Mouse (Mus musculus) kidney, postnatal 0 days (tissue): Measurements from ENCODE around the gene Sipa1l3. TPM values are rescaled to one million over a fixed set of nuclear protein-coding genes. Genes with fewer than 3 reads are reported as not detected.

Source experiments
- ATAC-seq: fragments of 200-750 bp; cut with Nextera tagmentation; replicated peaks from 2 replicates; pipeline ENCODE4 v1.8.0; 2017; ENCODE audit warnings: low read depth, moderate number of reproducible peaks, moderate TSS enrichment, moderate library complexity; ENCODE audit not compliant: low FRiP score
- DNase-seq: peaks from one replicate; pipeline ENCODE4 v3.0.0-alpha.2; 2016; ENCODE audit warnings: low spot score
- H3K27ac ChIP-seq: fragments of 300-500 bp; sonication (generic); 2 replicates; pipeline ENCODE4 v1.5.1; 2014; ENCODE audit warnings: mild to moderate bottlenecking
- H3K27me3 ChIP-seq: fragments of 300-500 bp; sonication (generic); 2 replicates; pipeline ENCODE4 v1.6.1; 2014; ENCODE audit warnings: low read length, mixed read lengths; ENCODE audit not compliant: insufficient read depth
- H3K36me3 ChIP-seq: fragments of 300-500 bp; sonication (generic); 2 replicates; pipeline ENCODE4 v1.6.1; 2014; ENCODE audit warnings: low read length, mixed read lengths; ENCODE audit not compliant: insufficient read depth
- H3K4me1 ChIP-seq: fragments of 300-500 bp; sonication (generic); replicated peaks from 2 replicates; pipeline ENCODE4 v1.6.1; 2014; ENCODE audit warnings: antibody characterized with exemption, low read length, mixed read lengths; ENCODE audit not compliant: insufficient read depth
- H3K4me2 ChIP-seq: fragments of 300-500 bp; sonication (generic); 2 replicates; pipeline ENCODE4 v1.6.1; 2014; ENCODE audit warnings: mild to moderate bottlenecking, low read length, moderate library complexity, mixed read lengths
- H3K4me3 ChIP-seq: fragments of 300-500 bp; sonication (generic); replicated peaks from 2 replicates; pipeline ENCODE4 v1.5.1; 2014; ENCODE audit warnings: low read depth, low read length
- H3K9ac ChIP-seq: fragments of 300-500 bp; sonication (generic); 2 replicates; pipeline ENCODE4 v1.6.1; 2014; ENCODE audit warnings: low read depth, low read length
- H3K9me3 ChIP-seq: fragments of 300-500 bp; sonication (generic); replicated peaks from 2 replicates; pipeline ENCODE4 v1.6.1; 2016; ENCODE audit warnings: low read length, inconsistent platforms, mixed read lengths
- CTCF ChIP-seq: IDR thresholded peaks from 2 replicates; pipeline ENCODE4 v1.5.1; 2016; ENCODE audit warnings: antibody characterized with exemption, low read depth, mild to moderate bottlenecking, moderate library complexity
- WGBS: fragments of 180-500 bp; shearing (Covaris S2); extraction: QIAGEN DNeasy Blood & Tissue Kit; methylation state at CpG from one replicate; pipeline ENCODE4 v1.1.7; 2014; 5-methylcytosine and 5-hydroxymethylcytosine counted together
- polyA plus RNA-seq: library from polyadenylated mRNA; unstranded; fragments of >200 nt; fragmentation: Nextera tagmentation; extraction: Ambion mirVana; gene quantifications from 2 replicates; pipeline ENCODE4 v1.2.1, GENCODE M21; 2015

Gene Sipa1l3
- polyA plus RNA-seq, 1 experiment from 2014 or later = 8.3 TPM

DNA sequence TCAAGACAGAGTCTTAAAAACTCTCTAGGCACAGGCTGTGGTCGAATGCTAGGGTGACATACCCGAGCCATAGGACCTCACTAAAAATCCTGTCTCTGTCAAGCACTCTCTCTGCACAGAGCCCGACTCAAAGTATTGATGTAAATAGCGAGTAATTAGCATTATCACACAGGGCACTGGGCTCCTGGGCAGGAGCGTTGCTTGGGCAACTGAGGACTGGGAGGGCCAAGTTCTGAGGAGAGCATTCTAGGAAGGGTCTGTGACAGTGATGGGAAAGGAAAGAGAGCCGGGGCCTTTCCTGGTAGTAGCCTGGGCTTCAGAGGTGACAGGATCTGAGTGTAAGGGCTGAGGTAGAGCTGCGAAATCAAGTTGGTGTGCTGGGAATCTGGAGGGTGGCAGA, 212.3 kb downstream of the Sipa1l3 start:
- no peak for TF ChIP-seq CTCF
- Histone ChIP-seq H3K4me3 (no peak overlapping the region), H3K4me2 (no peak overlapping the region), H3K27me3 (peaks cover 26% of the 10 kb centered on the region), H3K9ac (no peak overlapping the region), H3K27ac (no peak overlapping the region), H3K36me3 (no peaks in the 10 kb centered on the region), H3K9me3 (no peaks in the 10 kb centered on the region), H3K4me1 (peaks cover 27% of the 10 kb centered on the region)
- WGBS = 59% methylated on average over 7 of the region's 7 CpGs
- DNase-seq = no peak
- no peak for ATAC-seq

DNA sequence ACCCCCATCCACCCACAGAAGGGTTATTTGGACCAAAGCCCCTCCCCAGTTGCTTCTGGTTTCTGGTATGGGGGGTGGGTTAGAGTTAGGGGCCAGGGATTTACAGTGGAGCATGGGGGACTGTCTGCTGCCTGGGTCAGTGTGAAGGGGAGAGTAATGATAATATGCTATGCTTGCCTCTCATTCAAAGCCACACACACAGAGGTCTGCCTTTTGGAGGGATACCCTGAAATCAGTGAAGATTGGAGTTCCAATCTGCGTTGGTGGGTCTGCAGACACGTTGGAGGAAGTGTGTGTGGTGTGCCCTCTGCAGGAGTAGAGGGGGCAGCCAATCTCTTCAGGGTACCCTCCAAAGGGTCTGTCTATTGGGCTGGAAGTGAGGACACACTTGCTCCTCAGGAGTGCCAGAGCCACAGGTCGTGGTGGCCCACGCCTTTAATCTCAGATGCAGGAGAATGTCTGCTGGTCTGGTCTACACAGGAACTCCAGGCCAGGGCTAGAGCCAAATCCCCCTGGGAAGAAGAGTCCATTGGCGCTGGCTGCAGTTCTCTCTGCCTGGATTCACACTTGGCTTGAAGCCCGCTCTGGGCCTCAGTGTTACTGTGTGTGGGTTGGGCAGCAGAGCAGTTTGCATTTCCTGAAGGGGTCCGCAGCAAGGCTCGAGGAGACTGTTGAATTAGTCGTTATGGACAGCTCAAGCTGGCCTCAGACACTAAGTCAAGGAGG, 213.0 kb downstream of the Sipa1l3 start:
- peak overlapping the region; percentile 88 for H3K4me2 ChIP-seq
- no peak for TF ChIP-seq CTCF
- 30% methylated on average over 9 of the region's 9 CpGs for WGBS
- no peaks in the 10 kb centered on the region for H3K36me3 ChIP-seq
- peaks cover 26% of the 10 kb centered on the region for H3K27me3 ChIP-seq
- ATAC-seq (no peak), DNase-seq (no peak)
- no peak overlapping the region for H3K9ac ChIP-seq
- H3K4me1 ChIP-seq = peaks cover 27% of the 10 kb centered on the region
- no peak overlapping the region for H3K27ac ChIP-seq
- no peaks in the 10 kb centered on the region for H3K9me3 ChIP-seq
- peak overlapping the region; percentile 46 for H3K4me3 ChIP-seq

DNA sequence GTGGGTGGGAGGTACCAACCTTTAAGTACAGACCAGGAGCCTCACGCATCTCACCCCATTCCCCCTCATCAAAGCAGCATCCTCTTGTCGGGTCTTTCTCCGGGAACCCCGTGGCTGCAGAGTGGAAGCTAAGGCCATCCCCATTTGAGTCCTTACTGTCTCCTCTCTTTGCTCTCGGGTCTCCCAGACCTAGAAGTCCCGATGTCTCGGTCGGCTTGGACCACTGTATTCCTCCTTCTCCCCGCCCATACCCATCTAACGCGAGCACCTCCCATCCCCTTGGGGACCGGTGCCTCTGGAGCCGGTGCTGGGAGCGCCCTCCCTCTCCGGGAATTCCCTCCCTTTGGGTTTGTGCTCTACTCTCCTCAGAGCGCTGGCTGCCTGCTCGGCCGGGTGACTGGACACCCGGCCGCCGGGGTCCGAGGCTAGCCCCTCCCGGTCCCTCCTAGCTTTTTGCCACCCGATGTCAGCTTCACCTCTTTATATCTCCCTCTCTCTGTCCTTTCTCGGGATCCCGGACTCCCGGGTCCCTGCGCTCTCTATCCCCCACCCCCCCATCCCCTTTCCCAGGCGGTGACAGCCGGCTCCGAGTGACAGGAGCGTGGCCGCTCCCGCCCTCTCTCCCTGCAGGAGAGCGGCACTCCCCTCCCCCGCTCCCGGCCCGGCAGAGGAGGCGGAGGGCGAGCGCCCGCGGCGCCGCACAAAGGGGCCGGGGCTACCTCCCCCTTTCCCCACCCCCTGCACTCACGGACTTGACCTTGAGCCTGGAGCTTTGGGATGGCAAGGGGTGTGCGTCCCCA, 213.8 kb downstream of the Sipa1l3 start:
- WGBS = 2% methylated on average over 42 of the region's 48 CpGs
- Histone ChIP-seq H3K4me2 (peak overlapping the region; percentile 88), H3K27ac (no peak overlapping the region), H3K36me3 (no peaks in the 10 kb centered on the region), H3K4me3 (peak overlapping the region; percentile 46), H3K9me3 (no peaks in the 10 kb centered on the region), H3K27me3 (peaks cover 24% of the 10 kb centered on the region), H3K9ac (peak overlapping the region; percentile 47), H3K4me1 (peaks cover 27% of the 10 kb centered on the region)
- DNase-seq (no peak), ATAC-seq (no peak)
- TF ChIP-seq CTCF = no peak

DNA sequence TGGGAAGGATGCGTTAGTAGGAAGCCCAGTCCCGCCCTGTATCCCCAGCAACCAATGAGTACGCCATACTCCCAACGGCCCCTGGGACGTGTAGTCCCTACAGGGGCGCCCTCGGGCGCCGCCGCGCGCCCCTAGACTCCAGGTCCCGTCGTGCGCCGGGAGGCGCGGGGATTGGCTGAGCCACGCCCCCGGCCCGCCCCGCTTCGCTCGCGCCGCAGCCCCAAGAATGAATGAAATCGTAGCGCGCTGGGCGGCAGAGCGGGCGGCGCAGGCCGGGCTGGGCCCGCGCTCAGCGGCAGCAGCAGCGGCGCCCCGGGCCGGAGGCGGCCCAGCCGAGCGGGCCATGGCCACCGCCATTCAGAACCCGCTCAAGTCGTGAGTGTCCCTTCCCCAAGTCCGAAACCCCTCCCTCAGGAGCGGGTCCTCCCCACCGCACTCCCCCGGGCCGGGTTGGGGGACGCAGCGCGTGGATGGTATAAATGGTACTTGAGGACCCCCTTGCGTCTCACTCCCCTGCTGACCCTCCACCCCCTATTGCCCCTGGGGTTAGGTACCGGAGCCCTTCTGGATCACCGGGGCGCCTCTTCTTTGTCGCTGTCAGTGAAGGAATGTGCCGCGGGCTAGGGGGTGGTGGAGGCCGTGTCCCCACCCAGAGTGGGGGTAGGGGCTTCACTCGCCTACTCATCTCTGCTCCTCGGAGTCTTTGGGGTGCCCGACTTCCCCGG, 214.5 kb downstream of the Sipa1l3 start, which contains the start of gene Dpf1:
Dpf1 (plus strand) TSS at position 214 of the 725 bp plus-strand sequence.
- no peaks in the 10 kb centered on the region for H3K36me3 ChIP-seq
- H3K9ac ChIP-seq = peak within 1 kb of the TSS; percentile 47
- no peak within 1 kb of the TSS for H3K27ac ChIP-seq
- H3K4me3 ChIP-seq = peak within 1 kb of the TSS; percentile 46
- peak within 1 kb of the TSS; percentile 88 for H3K4me2 ChIP-seq
- H3K9me3 ChIP-seq = no peaks in the 10 kb centered on the region
- peak; percentile 4; the same call in 1 of the 2 replicates for TF ChIP-seq CTCF
- H3K27me3 ChIP-seq = peaks cover 22% of the 10 kb centered on the region
- WGBS = under 1% methylated on average over 66 of the region's 67 CpGs
- DNase-seq (peak; percentile 92), ATAC-seq (peak; percentile 74)
- H3K4me1 ChIP-seq = peaks cover 27% of the 10 kb centered on the region

DNA sequence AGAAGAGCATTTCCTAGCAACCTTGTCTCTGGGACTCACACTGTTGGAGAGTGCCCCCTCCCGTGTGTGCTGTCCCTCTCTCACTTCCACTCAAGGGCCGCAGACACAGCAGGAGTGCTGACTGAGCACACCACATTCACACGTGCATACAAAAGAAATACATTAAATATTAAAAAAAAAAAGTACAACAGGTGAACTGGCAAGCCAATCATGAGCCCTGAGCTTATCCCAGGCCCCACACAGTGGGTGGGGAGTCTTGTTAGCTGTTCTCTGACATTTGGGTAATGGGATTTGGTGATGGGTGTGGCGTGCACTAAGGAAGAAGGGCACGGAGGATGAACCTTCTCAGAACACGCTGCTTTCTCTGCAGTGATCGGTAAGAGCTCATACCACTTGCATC, 215.8 kb downstream of the Sipa1l3 start:
- Histone ChIP-seq H3K9ac (no peak overlapping the region), H3K27ac (no peak overlapping the region), H3K36me3 (no peaks in the 10 kb centered on the region), H3K27me3 (peaks cover 22% of the 10 kb centered on the region), H3K4me2 (no peak overlapping the region), H3K4me1 (peaks cover 23% of the 10 kb centered on the region), H3K9me3 (no peaks in the 10 kb centered on the region), H3K4me3 (no peak overlapping the region)
- DNase-seq (no peak), ATAC-seq (no peak)
- TF ChIP-seq CTCF = no peak
- WGBS = 77% methylated on average over 7 of the region's 7 CpGs

DNA sequence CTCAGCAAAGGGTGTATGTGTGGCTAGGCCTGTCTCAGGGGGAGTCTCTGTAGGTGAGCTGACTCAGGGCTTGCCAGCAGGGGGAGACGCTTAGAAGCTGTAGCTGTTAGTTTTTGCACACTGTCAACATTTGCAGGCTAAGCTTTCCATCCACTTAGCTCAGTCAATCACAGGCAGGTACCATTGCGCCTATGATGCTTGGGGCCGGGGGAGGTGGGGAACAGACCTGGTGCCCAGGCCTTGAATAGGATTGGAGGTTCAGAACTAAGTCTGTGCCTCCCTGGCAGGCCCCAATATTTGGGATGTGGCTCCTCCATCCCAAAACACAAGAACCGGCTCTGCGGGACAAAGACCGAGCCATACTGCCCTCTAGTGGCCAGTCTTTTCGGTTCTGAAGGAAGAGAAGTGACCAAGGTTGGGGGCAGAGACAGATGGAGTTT, 217.3 kb downstream of the Sipa1l3 start:
- Histone ChIP-seq H3K9ac (no peak overlapping the region), H3K4me1 (peaks cover 16% of the 10 kb centered on the region; the same call in 1 of the 2 replicates), H3K27ac (no peak overlapping the region), H3K27me3 (peaks cover 20% of the 10 kb centered on the region), H3K36me3 (no peaks in the 10 kb centered on the region), H3K4me2 (no peak overlapping the region), H3K4me3 (no peak overlapping the region), H3K9me3 (no peaks in the 10 kb centered on the region)
- no peak for ATAC-seq
- DNase-seq = peak; percentile 80
- TF ChIP-seq CTCF = peak; percentile 77
- 2% methylated on average over 7 of the region's 7 CpGs for WGBS
